Mouse (Mus musculus): Measurements from ENCODE around the gene Tcp11l1.
A peak's percentile ranks its signal among the peaks of the same experiment; 100 is the strongest.

Gene Tcp11l1

GRCm38 (mm10) chr2:104710670-104711370 is 1.1 kb downstream of the Tcp11l1 start:
- DNase-seq (ENCODE audit: low spot score): no peak

DNA sequence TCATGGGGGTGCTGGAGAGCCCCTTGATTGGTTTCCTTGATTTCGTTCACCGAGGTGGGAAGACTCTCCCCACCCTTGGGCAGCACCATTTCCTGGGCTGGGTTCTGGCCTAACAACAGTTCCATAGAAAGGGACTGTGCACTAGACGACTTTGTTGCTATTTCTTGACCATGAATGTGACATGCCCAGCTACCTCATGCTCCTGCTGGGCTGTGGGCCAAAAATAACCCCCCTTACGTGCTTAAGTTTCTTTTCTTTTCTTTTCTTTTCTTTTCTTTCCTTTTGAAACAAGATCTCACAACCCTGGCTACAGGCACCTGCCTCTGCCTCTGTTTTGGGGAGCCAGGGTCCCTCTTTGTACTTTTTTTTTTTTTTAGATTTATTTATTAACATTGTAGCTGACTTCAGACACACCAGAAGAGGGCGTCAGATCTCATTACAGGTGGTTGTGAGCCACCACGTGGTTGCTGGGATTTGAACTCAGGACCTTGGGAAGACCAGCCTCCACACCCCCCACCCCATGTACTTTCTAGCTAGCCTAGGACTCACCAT is 2.1 kb downstream of the Tcp11l1 start:
- no peak for DNase-seq (ENCODE audit: low spot score)

DNA sequence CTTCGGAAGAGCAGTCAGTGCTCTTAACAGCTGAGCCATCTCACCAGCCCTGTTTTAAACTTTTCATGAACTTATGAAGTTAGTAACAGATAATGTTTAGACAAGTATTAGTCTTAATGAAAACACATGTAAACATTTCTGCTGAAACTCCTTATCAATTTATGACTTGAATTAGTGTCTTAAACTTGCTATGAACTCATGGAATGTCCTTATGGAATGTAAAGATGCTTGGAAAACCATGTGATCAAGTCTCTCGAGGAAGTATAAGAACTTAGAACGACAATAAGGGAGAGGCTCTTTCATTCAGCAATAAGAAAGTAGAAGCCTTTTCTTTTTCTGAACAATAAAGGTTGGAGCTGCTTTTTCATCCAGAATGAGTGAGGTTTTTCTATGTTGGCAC is 7.6 kb downstream of the Tcp11l1 start:
- DNase-seq (ENCODE audit: low spot score): no peak

- DNase-seq (ENCODE audit: low spot score): no peak
Measured at GRCm38 (mm10) chr2:104703158-104703557, 8.8 kb downstream of the Tcp11l1 start.

DNA sequence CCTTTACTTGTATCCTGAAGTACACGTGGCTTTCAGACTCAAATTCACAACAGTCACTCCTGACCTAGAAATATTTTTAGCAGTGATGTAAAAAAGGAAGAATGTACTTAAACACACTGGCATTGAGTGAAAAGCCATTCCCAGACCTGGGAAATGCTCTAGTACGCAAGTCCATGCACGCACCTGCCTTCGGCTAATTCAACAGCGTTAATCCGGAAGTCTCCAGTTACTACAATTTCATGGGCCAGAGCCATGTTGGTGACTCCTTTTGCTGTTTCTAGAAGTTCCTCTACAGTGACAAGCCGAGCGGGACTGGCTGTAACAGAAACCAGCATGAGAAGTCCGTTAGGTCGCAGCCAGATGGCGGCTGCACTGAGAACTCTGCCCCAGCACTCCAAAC is 12.3 kb downstream of the Tcp11l1 start:
- no peak for DNase-seq (ENCODE audit: low spot score)

- DNase-seq (ENCODE audit: low spot score): no peak
Measured at GRCm38 (mm10) chr2:104692551-104692950, 19.4 kb downstream of the Tcp11l1 start.

DNA sequence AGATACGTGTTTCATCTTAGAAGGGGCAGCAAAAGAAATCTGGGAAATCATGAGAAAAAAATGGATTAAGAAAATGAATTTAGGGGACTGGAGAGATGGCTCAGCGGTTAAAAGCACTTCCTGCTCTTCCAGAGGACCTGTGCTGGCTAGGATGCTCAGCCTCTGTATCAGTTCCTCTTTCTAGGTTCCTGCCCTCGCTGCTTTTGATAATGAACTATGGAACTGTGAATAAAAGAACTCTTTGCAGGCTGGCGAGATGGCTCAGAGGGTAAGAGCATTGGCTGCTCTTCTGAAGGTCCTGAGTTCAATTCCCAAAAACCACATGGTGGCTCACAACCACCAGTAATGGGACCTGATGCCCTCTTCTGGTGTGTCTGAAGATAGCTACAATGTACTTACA is 21.2 kb downstream of the Tcp11l1 start:
- no peak for DNase-seq (ENCODE audit: low spot score)

DNA sequence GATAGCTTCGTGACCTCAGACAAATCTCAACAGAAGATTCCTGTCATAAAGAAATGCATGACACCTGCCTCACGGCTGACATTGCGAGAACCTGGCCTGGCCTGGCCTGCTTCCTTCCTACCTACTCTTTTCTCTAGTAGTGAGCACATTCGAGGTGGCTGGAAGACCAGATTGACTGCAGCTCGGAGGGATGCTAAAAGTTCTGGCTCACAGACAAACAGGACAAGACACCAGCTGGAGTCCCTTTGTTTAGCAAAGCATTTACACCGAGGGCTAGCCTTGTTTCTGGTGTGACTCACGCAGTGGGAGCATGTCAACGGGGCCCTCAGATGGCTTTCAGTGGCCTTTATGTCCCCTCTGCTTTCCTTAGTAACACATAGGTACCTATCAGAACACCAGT is 23.2 kb downstream of the Tcp11l1 start:
- no peak for DNase-seq (ENCODE audit: low spot score)

DNA sequence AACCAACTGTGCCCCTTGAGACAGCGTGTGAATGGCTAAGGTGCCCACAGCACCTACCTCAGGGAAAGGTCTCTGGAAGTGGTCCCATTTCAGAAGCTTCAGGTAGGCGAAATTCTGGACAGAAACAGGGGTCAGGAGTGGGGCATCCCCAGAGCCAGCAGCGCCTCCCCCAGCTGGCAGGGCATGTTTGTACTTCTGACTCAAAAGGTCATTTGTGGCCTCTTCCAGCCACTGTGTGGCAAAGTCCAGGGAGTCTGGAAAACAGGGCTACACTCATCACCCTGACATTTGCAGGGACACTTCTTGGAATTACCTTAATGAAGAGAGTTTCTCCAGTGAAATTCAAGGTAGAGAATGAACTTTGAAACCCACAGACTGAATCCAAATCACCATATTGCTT is 23.6 kb downstream of the Tcp11l1 start:
- DNase-seq (ENCODE audit: low spot score): no peak

DNA sequence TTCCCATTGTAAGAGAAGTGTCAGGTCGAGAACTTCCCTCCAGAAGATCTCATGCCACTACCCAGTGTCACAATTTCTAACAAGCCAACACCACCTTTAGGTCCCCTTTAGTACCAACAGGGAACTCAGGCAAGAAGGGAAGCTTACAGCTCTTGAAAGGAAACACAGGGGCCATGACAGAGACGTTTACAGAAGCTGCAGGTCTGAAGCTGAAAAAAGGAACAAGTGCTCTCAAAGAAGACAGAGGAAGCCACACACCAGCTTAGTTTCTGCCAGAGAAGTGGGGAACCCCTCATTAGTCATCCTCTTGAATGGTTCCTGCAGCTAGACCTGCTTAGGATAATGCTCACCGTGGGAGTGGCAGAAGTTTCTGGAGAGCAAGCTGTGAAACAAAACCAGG is 24.7 kb downstream of the Tcp11l1 start:
- DNase-seq (ENCODE audit: low spot score): no peak

GRCm38 (mm10) chr2:104685418-104685817 is 26.6 kb downstream of the Tcp11l1 start:
- DNase-seq (ENCODE audit: low spot score): peak; percentile 64

GRCm38 (mm10) chr2:104684771-104685170 is 27.2 kb downstream of the Tcp11l1 start:
- no peak for DNase-seq (ENCODE audit: low spot score)

- no peak for DNase-seq (ENCODE audit: low spot score)
Measured at GRCm38 (mm10) chr2:104677326-104677725, 34.6 kb downstream of the Tcp11l1 start.

DNA sequence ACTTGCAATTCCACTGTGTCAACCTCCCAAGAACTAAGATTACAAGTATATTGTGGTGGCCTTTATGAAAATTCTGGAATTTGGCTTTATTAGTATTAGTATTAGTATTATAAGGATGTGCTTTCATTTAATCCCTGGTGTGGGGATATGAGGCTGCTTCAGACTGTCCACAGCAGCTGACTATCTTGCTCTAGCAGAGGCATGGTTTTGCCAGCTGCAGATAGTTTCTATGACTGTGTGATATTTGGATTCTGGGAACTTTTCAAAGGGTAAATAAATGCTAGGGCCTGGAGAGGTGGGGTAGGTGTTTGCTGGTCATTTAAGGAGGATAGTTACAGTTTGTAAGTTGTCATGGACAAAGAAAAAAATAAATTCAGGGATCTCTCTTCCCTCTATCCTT is 40.2 kb downstream of the Tcp11l1 start:
- DNase-seq (ENCODE audit: low spot score): no peak

GRCm38 (mm10) chr2:104669122-104669804 is 42.7 kb downstream of the Tcp11l1 start:
- no peak for DNase-seq (ENCODE audit: low spot score)

GRCm38 (mm10) chr2:104663372-104664100 is 48.4 kb downstream of the Tcp11l1 start:
- no peak for DNase-seq (ENCODE audit: low spot score)

- DNase-seq (ENCODE audit: low spot score): no peak
Measured at GRCm38 (mm10) chr2:104658659-104659058, 53.3 kb downstream of the Tcp11l1 start.

GRCm38 (mm10) chr2:104615985-104616711 is 95.8 kb downstream of the Tcp11l1 start:
- no peak for DNase-seq (ENCODE audit: low spot score)

DNA sequence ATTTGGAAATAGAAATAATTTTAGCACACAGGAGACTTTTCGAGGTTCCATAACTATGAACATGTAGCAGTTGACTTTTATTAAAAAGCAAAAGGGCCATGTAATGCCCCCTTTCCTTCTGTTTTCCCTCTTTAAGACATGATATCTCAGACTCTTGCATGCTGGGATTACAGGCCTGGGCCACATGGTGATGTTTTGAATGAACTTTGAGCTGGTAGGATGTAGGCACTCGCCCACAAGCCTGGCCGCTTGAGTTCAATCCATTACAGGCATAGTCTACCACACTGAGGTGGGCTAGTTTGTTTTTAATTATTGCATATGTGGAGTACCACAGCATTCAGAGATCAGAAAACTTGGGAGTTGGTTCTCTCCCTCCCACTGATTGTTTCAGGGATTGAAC is 97.2 kb downstream of the Tcp11l1 start:
- no peak for DNase-seq (ENCODE audit: low spot score)
